Mouse (Mus musculus) lung, adult 2 months (tissue): Measurements from ENCODE around the gene 9430097D07Rik.

ENCODE experiments used
- CTCF ChIP-seq: fragments of 200-500 bp; IDR thresholded peaks from 2 replicates; pipeline ENCODE4 v1.5.1; 2011; ENCODE audit warnings: mild to moderate bottlenecking, low read length, control low read depth; ENCODE audit not compliant: insufficient read depth
- POLR2A ChIP-seq: fragments of 200-500 bp; IDR thresholded peaks from 2 replicates; pipeline ENCODE4 v1.6.1; 2011; ENCODE audit warnings: low read depth, mild to moderate bottlenecking, control low read depth, low read length, borderline replicate concordance; ENCODE audit errors: extremely low read depth

DNA sequence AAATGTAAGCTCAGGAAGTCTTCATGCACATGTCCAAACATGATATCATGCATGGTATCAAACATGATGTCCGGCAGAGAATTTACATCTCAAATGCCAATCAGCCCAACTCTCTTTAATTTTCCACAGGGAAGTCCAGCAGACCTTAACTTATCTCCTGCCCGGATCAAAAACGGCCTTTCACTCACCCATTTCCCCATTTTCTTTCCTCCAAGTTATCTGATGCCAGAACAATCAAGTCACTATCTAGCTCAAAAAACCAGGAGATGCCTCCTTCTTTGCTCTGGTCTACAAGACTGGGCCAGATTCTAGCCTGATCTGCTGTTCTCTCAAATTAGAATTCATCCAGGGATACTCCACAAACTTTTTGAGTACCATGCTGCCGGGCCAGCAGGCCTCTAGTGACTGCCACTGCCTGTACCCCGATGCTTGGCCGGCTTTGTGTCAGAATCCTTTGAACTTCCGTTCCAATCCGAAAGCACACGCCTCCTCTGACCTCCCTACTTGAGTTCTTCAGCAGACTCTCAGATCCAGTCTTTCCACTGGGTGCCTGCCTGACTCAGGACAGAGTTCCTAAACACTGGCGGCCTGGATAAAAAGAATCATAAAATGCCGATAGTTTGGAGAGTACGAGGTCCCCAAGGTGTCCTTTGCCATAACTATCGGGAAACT, 41.3 kb downstream of the 9430097D07Rik start:
- TF ChIP-seq CTCF (no peak), POLR2A (peak; percentile 31; the same call in 1 of the 2 replicates)
